19 mouse cellular contexts compared by ENCODE assay signal in genomic region chr2:20952716-20953115, GRCm38 (mm10). TPM values are rescaled to one million over a fixed set of nuclear protein-coding genes. Genes with fewer than 3 reads are reported as not detected.
DNase-seq lines count a peak whose midpoint lies in the region; ATAC-seq lines count a peak whose summit lies in the region.
"Had no signal": no experiment of that assay in that cellular context is flagged by ENCODE, and none has a peak within 500 bp of the region (broad histone marks: within the 10 kb centered on the region; RNA-seq: fewer than 3 reads in every experiment).

No protein-coding gene starts in this region.

- no peaks in the 10 kb centered on the region for H3K36me3 ChIP-seq in intestine, embryonic 14.5 days (ENCODE audit: control insufficient read depth, insufficient read depth, low read length)
- no peaks in the 10 kb centered on the region for H3K36me3 ChIP-seq in intestine, embryonic 16.5 days (ENCODE audit: control insufficient read depth, insufficient read depth, low read length)
- no peaks in the 10 kb centered on the region for H3K36me3 ChIP-seq in embryonic facial prominence, embryonic 14.5 days (ENCODE audit: control insufficient read depth, insufficient read depth, low read length)
- H3K36me3 ChIP-seq: forebrain, embryonic 12.5 days; heart, embryonic 15.5 days; hindbrain, embryonic 10.5 days; hindbrain, embryonic 15.5 days had no signal

- H3K27me3 ChIP-seq in intestine, embryonic 14.5 days (replicated peaks; ENCODE audit: control insufficient read depth, insufficient read depth, low read length) = no peaks in the 10 kb centered on the region
- H3K27me3 ChIP-seq in intestine, embryonic 16.5 days (replicated peaks; ENCODE audit: control insufficient read depth, insufficient read depth, low read length) = no peaks in the 10 kb centered on the region
- H3K27me3 ChIP-seq in embryonic facial prominence, embryonic 14.5 days (replicated peaks; ENCODE audit: control insufficient read depth, insufficient read depth, low read length) = no peaks in the 10 kb centered on the region
- H3K27me3 ChIP-seq: forebrain, embryonic 12.5 days; heart, embryonic 15.5 days; hindbrain, embryonic 15.5 days had no signal

- no peak overlapping the region for H3K9ac ChIP-seq in intestine, embryonic 14.5 days (ENCODE audit: low read length)
- no peak overlapping the region for H3K9ac ChIP-seq in intestine, embryonic 16.5 days (ENCODE audit: low read depth, low read length)
- no peak overlapping the region for H3K9ac ChIP-seq in embryonic facial prominence, embryonic 14.5 days (ENCODE audit: low read depth, low read length)
- H3K9ac ChIP-seq: forebrain, embryonic 12.5 days; heart, embryonic 15.5 days; hindbrain, embryonic 15.5 days had no signal

- no peak overlapping the region for H3K4me3 ChIP-seq in intestine, embryonic 14.5 days (ENCODE audit: low read depth, low read length)
- H3K4me3 ChIP-seq in intestine, embryonic 16.5 days (ENCODE audit: low read length) = no peak overlapping the region
- no peak overlapping the region for H3K4me3 ChIP-seq in embryonic facial prominence, embryonic 14.5 days (ENCODE audit: low read depth, low read length)
- H3K4me3 ChIP-seq: forebrain, embryonic 12.5 days; heart, adult 2 months; heart, embryonic 15.5 days; hindbrain, embryonic 10.5 days; hindbrain, embryonic 15.5 days had no signal

- WGBS in intestine, embryonic 14.5 days = 54% methylated on average over 4 of the region's 4 CpGs
- 66% methylated on average over 4 of the region's 4 CpGs for WGBS in intestine, embryonic 16.5 days
- 34% methylated on average over 4 of the region's 4 CpGs for WGBS in embryonic facial prominence, embryonic 14.5 days

- peak; percentile 38 for DNase-seq in intestine, embryonic 14.5 days (ENCODE audit: low spot score)
- DNase-seq in retina, postnatal 1 day = peak; percentile 68
- no peak for DNase-seq in retina, embryonic 14.5 days (ENCODE audit: low spot score)
- DNase-seq in embryonic facial prominence, embryonic 14.5 days (ENCODE audit: low spot score) = peak; percentile 50
- DNase-seq in yolk sac, embryonic 10.5 days (ENCODE audit: low spot score) = no peak
- DNase-seq: adrenal gland, postnatal 14 days; cerebellum, adult 11-12 months; cerebellum, adult 9-11 months; cerebellum, postnatal 36 days; gastrocnemius, postnatal 10 days; heart, adult 2 months; heart, postnatal 14 days had no signal

- no peaks in the 10 kb centered on the region for H3K9me3 ChIP-seq in intestine, embryonic 14.5 days (ENCODE audit: control insufficient read depth, low read length)
- H3K9me3 ChIP-seq in intestine, embryonic 16.5 days (ENCODE audit: control insufficient read depth, low read length) = no peaks in the 10 kb centered on the region
- H3K9me3 ChIP-seq in embryonic facial prominence, embryonic 14.5 days (ENCODE audit: control insufficient read depth, low read length) = no peaks in the 10 kb centered on the region
- H3K9me3 ChIP-seq: forebrain, embryonic 12.5 days; heart, embryonic 15.5 days; hindbrain, embryonic 10.5 days; hindbrain, embryonic 15.5 days had no signal

- H3K4me2 ChIP-seq in intestine, embryonic 14.5 days (ENCODE audit: low read length) = no peak overlapping the region
- H3K4me2 ChIP-seq in intestine, embryonic 16.5 days (ENCODE audit: low read depth, low read length) = no peak overlapping the region
- no peak overlapping the region for H3K4me2 ChIP-seq in embryonic facial prominence, embryonic 14.5 days (ENCODE audit: low read depth, low read length)
- H3K4me2 ChIP-seq: forebrain, embryonic 12.5 days; heart, embryonic 11.5 days; heart, embryonic 15.5 days; hindbrain, embryonic 15.5 days had no signal

- ATAC-seq in intestine, embryonic 14.5 days (replicated peaks; ENCODE audit: low FRiP score, low TSS enrichment, low read depth) = no peak
- ATAC-seq in intestine, embryonic 16.5 days = no peak
- ATAC-seq in embryonic facial prominence, embryonic 14.5 days (ENCODE audit: low read depth) = no peak
- ATAC-seq: forebrain, embryonic 16.5 days had no signal

- H3K27ac ChIP-seq in intestine, embryonic 14.5 days (ENCODE audit: low read depth) = no peak overlapping the region
- H3K27ac ChIP-seq in intestine, embryonic 16.5 days (ENCODE audit: low read length) = no peak overlapping the region
- no peak overlapping the region for H3K27ac ChIP-seq in embryonic facial prominence, embryonic 14.5 days (replicated peaks; ENCODE audit: low read depth, low read length)
- H3K27ac ChIP-seq: forebrain, embryonic 12.5 days; heart, adult 2 months; heart, embryonic 15.5 days; hindbrain, embryonic 10.5 days; hindbrain, embryonic 15.5 days had no signal

- H3K4me1 ChIP-seq in intestine, embryonic 14.5 days (replicated peaks; ENCODE audit: control insufficient read depth, insufficient read depth, low read length) = peaks cover 19% of the 10 kb centered on the region
- H3K4me1 ChIP-seq in intestine, embryonic 16.5 days (ENCODE audit: control insufficient read depth, insufficient read depth, low read length) = peaks cover 16% of the 10 kb centered on the region
- peaks cover 2% of the 10 kb centered on the region; the same call in 1 of the 2 replicates for H3K4me1 ChIP-seq in embryonic facial prominence, embryonic 14.5 days (ENCODE audit: control insufficient read depth, insufficient read depth, low read length)

RNA-seq across cellular contexts. Expression of gene Arhgap21, which starts 16.0 kb away (rescaled TPM):
- 19.4 and 20.6 TPM in 2 replicates for polyA plus RNA-seq in intestine, embryonic 14.5 days (2014; fragmentation: Nextera tagmentation; extraction: Ambion mirVana)
- polyA plus RNA-seq in intestine, embryonic 16.5 days (2015; fragmentation: Nextera tagmentation; extraction: Ambion mirVana) = 7.4 and 7.7 TPM in 2 replicates
- polyA plus RNA-seq in embryonic facial prominence, embryonic 14.5 days (2014; fragmentation: Nextera tagmentation; extraction: Ambion mirVana) = 19.1 and 20.3 TPM in 2 replicates

Comparison
In these comparisons a context has a peak if more than half of its experiments do, and no peak if none do; other contexts are left out.
1. DNase-seq: peak in intestine, embryonic 14.5 days (single experiment), retina, postnatal 1 day (single experiment) and embryonic facial prominence, embryonic 14.5 days (single experiment); none in retina, embryonic 14.5 days (single experiment) and yolk sac, embryonic 10.5 days (single experiment).